Mouse (Mus musculus) NIH3T3 (cell line): ENCODE data around the gene Dpp4.
A peak's percentile ranks its signal among the peaks of the same experiment; 100 is the strongest.

Experiments
- DNase-seq: peaks from one replicate; pipeline ENCODE4 v3.0.0-alpha.2; 2012; ENCODE audit warnings: low read depth

Dpp4 gene

GRCm38 (mm10) chr2:62408701-62409201 lies 3.3 kb downstream of the Dpp4 start:
- DNase-seq, result no peak

DNA sequence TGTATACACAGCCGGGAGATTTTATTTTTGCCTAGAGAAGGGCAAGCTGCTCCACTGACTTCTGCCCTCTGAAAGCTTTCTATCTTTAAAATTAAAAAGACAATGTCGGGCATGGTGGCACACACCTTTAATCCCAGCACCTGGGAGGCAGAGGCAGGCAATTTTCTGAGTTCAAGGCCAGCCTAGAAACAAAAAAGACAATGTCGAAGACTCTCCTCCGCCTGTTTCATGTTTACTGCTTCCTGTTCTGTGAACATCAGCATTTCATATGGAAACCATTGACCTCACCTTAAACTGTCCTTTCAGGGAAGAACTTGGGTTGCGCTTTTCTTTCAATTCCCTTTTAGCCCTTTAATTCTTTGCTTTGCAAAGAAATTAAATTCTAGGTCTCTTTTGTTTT lies 3.8 kb downstream of the Dpp4 start:
- no peak for DNase-seq

DNA sequence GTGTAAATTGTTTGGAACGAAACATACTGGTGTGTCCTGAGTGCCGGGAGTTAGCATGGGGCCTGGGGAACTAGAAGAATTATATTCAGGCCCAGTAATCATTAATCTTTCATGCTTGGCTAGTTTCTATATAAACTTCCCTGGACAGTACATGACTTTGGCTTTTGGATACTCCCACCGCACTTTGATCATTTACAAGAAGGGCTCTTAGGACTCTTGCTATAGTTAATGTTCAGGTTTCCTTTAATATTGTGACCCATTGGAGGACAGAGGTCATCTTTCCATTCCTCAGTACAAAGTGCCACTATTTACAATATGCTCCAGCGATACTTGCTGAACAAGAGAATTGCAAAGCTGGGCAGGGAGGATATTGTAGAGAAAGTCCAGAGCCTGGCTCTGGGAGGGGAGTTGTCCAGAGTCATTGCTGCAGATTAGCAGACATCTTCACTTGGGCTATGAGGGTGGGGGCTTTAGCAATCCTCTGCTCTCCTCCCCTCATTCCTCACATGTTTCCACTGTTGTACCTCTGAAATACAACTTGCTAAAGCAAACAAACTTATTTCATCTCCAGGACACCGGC lies 8.4 kb downstream of the Dpp4 start:
- no peak for DNase-seq

DNA sequence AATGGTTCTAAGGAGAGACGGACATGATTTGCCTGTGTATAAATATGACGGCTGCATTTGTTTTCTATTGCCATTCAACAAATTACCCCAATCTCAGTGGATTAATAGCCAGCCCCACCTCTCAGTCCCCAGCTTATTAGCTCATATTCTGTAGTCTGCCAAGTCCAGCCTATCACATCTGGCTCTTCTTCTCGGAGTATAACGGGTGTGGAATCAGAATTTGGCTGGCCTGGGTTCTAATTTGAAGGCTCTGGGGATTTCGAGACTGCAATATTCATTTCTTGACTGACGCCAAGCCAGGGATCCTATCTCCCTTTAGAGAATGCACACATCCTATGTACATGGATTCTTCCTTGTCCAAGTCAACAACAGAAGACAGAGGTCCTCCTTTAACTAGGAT lies 11.0 kb downstream of the Dpp4 start:
- DNase-seq, result no peak

DNA sequence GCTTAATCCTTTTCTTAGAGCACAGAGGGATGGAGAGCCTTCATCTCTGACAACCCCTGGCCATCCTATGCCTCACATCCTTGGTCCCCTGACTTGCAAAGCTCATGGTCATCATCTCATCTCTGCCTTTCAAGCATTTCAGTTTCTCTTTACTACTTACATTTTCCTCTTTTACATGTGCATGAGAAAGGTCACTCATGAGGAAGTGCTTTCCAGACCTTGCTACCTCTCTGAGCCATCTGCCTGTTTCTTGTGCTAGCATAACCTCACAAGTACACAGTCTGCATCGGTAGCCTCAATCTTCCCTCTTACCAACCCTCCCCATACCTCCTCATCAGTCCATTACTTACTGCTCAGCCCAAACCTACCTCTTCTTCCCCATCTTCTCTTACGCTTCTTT lies 12.2 kb downstream of the Dpp4 start:
- DNase-seq, result no peak

- peak; percentile 11 for DNase-seq
Observed at GRCm38 (mm10) chr2:62399361-62399760, 12.7 kb downstream of the Dpp4 start.

DNA sequence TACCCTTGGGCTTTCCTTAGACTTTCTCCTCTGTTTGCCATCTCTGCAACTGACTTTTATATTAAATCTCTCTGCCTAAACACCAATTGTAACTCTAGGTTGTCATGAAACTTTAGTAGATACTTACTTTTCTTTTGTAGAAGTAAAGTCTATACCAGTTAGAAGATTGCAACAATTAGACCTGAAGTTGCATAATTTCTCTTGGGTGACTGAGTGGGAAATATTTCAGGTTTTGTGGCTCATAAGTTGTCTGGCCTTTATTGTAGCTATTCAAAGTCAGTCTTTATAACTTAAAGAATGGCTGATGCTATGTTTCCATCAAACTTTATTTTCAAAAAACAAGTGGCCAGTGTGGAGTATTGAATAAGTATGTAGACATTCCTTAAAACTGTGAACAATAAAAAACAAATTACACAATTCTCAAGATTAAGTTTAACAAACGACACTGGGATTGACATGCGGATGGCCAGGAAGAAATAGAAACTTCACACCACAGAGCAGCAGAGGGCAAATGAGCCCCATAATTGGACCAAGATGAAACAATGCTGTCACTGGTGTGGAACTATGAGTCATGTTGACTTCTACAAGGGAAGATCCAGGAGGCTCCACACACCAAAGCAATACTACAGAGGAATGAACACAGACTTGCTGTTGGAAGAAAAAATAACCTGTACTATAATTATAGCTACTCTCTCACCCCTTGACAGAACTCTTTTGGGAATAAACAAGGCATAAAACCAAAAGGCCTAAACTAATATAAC lies 13.7 kb downstream of the Dpp4 start:
- peak; percentile 38 for DNase-seq

GRCm38 (mm10) chr2:62397661-62398060 lies 14.4 kb downstream of the Dpp4 start:
- DNase-seq, result peak; percentile 39

GRCm38 (mm10) chr2:62396799-62397198 lies 15.2 kb downstream of the Dpp4 start:
- no peak for DNase-seq

GRCm38 (mm10) chr2:62394800-62395199 lies 17.2 kb downstream of the Dpp4 start:
- no peak for DNase-seq

- DNase-seq, result no peak
Observed at GRCm38 (mm10) chr2:62392098-62392497, 19.9 kb downstream of the Dpp4 start.

- no peak for DNase-seq
Observed at GRCm38 (mm10) chr2:62390961-62391461, 21.0 kb downstream of the Dpp4 start.

GRCm38 (mm10) chr2:62390305-62390704 lies 21.7 kb downstream of the Dpp4 start:
- no peak for DNase-seq

GRCm38 (mm10) chr2:62388841-62389240 lies 23.2 kb downstream of the Dpp4 start:
- no peak for DNase-seq

DNA sequence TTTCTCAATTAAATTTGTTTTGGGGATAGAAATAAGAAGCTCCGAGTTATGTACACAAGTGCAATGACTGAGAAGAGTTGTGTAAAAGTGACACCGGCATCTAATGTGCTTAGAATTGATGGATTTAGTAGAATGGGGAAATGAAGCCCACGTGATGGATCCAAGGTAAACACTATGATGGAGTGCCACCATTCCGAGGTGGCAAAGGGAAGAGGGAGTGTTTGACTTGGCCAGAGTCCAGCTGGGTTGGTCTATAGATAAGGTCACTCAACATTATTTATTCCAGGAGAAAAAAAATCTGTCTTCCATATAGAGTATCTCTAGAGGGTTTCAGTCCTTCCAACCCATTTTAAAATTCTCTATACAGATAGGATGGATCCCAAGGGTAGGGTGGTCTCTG lies 28.8 kb downstream of the Dpp4 start:
- DNase-seq, result no peak

DNA sequence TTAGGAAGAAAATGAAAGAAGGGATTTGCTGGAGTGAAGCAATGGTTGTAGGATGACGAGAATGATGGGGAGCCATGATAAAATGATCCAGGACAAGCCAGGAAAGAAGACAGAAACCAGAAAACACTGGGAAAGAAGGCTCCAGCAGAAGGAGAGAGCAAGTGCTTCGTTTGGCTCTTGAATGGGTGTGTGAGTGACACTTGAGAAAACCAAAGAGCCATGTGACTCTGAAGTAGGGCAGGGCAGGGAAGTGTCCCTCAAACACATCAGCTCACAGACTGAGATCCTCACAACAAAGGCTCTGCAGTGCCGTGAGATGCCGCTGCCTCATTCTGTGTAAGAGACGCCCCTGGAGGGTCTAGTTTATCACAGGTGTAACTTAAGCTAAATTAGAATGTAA lies 29.6 kb downstream of the Dpp4 start:
- no peak for DNase-seq

GRCm38 (mm10) chr2:62381756-62382155 lies 30.3 kb downstream of the Dpp4 start:
- DNase-seq, result peak; percentile 16

DNA sequence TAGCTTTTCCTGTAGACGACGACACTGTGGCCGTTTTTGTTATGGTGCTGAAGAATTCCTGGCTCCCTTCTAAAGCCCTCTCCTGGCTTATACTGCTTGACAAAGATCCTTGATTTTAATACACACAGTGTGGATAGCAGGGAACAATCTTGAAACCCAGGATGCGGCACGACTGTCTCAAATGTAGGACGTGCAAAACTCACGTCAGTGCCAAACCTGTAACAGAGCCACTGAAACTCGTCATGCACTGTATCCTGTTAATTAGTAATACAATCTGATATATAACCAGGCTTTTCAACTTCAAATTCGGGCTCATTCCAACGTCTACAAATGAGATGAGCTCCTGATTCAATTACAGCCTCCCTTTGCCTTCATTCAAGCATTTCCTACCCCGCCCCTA lies 38.3 kb downstream of the Dpp4 start:
- no peak for DNase-seq

GRCm38 (mm10) chr2:62370048-62370447 lies 42.0 kb downstream of the Dpp4 start:
- no peak for DNase-seq

DNA sequence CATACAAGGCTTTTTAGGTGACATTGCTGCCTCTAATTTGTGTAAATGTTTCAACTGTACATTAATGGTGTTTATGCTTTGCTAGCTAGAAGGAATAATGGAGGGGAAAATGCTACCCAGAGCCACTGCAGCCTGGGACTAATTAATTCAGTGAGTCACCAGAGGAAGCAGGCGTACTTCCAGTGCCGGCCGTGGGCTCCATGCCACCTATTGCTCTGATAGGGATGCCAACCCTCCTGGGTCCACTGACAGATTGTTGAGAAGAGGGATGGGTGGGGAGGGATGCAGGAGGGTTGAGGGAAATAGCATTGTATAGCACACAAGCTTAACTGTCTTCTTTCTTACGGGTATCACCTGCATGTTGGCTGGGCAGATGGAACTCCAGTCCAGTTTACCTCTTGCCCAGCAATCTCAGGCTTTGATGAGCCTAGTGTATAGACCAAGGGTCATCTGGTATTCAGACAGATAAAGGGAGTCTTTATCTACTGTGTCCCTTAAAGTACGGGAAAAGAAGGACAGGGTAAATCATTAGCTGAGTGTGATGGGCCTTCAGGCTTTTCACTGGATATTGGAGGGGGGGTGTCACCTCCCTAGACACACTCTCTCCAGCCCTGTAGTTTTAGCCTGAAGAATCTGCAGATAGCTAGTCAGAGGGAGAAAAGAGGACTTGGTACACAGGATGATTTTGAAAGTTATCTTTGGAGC lies 43.5 kb downstream of the Dpp4 start:
- peak; percentile 64 for DNase-seq

DNA sequence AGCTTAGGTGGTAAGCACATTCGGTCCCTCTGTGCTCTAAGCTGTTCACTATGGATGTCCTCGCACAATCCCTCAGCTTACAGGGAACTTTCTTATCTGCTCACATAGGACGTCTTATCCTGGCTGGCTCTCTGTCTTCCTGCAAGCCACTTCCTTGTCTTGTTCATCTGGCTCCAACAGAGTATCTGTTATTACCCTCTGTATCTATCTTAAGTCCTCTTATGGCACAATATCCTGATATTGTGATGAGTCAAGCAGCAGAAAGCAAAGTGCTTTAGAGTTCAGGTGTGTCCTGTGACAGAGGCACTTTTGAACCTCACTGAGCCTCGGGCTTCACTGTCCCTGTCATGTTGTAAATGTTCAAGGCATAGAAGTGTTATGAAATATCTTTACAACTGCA lies 48.4 kb downstream of the Dpp4 start:
- no peak for DNase-seq

GRCm38 (mm10) chr2:62362211-62362610 lies 49.8 kb downstream of the Dpp4 start:
- DNase-seq, result no peak

- DNase-seq, result no peak
Observed at GRCm38 (mm10) chr2:62361514-62361913, 50.5 kb downstream of the Dpp4 start.
